Mouse (Mus musculus) megakaryocyte, embryonic 14.5 days (primary cell): ENCODE measurements around the gene Pnkd.

Experiments
- FLI1 ChIP-seq: IDR thresholded peaks from 2 replicates; pipeline ENCODE4 v1.6.1; 2012; ENCODE audit warnings: low read length, inconsistent platforms, mixed read lengths
- GATA1 ChIP-seq: IDR thresholded peaks from 3 replicates; pipeline ENCODE4 v1.6.1; 2012; ENCODE audit warnings: mixed read lengths, low read length, inconsistent platforms, borderline replicate concordance

DNA sequence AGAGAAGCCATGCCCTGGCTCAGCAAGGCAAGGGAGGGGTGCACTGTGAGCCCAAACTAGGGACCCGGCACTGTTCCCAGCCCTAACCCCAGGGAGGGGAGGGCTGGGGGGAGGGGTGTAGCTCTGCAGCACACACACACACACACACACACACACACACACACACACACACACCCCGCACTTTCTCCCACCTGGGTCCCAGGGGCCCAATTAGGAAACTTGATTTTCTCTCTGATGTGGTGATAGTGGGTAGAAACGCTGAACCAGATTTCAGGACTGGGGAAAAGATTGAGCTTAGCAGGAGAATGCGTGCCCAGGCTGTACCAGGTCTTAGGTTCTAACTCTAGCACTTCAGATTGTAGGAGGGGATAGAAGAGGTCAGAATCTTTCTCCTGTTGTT is 53.9 kb downstream of the Pnkd start:
- TF ChIP-seq GATA1 (no peak), FLI1 (no peak)
